Mouse (Mus musculus) heart, postnatal 0 days (tissue): ENCODE measurements around the gene Syna.

Experiments used
- CTCF ChIP-seq: IDR thresholded peaks from 2 replicates; pipeline ENCODE4 v1.5.1; 2016; ENCODE audit warnings: antibody characterized with exemption, control low read depth, low read depth
- EP300 ChIP-seq: IDR thresholded peaks from 2 replicates; pipeline ENCODE4 v1.6.1; 2016; ENCODE audit warnings: antibody characterized with exemption, low read depth

DNA sequence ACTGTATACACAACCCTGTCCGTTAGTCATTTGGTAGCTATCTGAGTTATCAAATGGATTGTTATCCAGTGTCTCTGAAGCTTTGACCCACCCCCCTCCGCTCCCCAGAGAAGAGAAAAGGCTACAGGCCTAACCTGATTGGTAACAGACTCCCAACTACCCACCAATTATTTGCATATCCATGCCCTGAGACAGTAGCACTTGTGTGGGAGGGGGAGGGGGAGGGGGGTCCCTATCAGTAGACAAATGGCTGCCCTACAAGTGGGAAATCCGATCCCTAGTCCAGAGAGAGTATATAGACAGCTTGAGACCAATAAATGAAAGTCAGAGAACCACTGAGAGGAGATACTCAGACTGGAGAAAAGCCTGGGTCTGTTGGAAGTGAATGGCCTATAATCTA, 8.1 kb upstream of the Syna start:
- no peak for TF ChIP-seq CTCF
- TF ChIP-seq EP300: no peak
